Mouse (Mus musculus) monocyte, adult 5-6 weeks (primary cell): ENCODE results near the gene Rps18. TPM values are rescaled to one million over a fixed set of nuclear protein-coding genes. Genes with fewer than 3 reads are reported as not detected.

Experiments used
- ATAC-seq: fragments of 153-309, 156-312 bp; replicated peaks from 2 replicates; pipeline ENCODE4 v1.8.0; 2017; ENCODE audit warnings: mild to moderate bottlenecking; ENCODE audit not compliant: low TSS enrichment, insufficient number of reproducible peaks, severe bottlenecking, poor library complexity, low FRiP score
- total RNA-seq: library from RNA; stranded (forward); fragments of 200-1000, 200-491, 200-594 nt; gene quantifications from 3 replicates; pipeline ENCODE4 v1.2.3, GENCODE M21; 2017

The Rps18 gene
- total RNA-seq, 1 experiment from 2014 or later = 817 TPM

DNA sequence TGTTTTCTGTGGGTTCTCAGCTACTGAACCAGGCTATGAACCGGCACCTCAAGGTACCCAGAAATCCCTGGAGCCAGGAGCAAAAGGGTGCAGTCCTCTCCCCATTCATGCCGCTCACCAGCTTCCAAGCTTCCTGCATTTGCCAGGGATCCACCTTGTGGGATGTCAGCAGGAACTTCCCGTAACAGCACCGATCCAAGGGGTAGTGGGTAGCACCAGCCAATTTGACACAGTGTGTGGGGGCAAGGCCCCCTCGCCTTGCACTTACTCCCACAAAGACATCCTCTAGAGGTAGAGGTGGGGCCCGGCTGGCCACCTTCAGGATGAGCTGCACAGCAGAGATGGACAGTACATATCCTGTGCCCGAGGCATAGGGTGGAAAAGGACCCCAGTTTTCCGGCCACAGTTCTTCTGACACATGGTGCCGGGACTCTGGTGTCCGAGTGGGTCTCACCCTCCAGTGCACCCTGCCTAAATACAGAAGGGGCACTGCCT lies 5.6 kb downstream of the Rps18 start:
- ATAC-seq = no peak

DNA sequence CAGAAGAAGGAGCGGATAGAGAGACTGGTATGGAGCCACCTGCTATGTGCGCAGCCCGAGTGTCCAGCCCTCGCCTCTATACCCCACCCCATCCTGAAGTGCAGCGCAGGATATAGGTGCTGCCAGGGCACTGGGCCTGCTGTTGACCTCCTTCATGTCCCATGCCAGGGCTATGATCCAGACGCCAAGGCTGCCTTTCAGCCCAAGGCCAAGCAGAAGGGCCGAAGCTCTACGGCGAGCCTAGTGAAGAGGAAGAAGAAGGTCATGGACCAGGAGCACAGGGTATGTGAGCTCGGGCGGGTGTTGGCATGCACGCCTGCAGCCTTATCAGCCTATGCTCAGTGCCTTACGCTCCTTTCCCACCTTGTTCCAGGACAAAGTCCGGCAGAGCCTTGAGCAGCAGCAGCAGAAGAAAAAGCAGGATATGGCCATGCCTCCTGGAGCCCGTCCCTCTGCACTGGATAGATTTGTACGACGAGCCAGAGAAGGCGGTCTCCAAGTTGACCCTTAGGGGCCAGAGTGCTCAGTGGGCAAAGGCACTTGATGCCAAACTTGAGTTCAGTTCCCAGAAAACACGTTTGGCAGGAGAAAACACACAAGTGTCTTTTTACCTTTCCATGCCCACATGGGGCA lies 6.8 kb downstream of the Rps18 start:
- ATAC-seq = no peak

DNA sequence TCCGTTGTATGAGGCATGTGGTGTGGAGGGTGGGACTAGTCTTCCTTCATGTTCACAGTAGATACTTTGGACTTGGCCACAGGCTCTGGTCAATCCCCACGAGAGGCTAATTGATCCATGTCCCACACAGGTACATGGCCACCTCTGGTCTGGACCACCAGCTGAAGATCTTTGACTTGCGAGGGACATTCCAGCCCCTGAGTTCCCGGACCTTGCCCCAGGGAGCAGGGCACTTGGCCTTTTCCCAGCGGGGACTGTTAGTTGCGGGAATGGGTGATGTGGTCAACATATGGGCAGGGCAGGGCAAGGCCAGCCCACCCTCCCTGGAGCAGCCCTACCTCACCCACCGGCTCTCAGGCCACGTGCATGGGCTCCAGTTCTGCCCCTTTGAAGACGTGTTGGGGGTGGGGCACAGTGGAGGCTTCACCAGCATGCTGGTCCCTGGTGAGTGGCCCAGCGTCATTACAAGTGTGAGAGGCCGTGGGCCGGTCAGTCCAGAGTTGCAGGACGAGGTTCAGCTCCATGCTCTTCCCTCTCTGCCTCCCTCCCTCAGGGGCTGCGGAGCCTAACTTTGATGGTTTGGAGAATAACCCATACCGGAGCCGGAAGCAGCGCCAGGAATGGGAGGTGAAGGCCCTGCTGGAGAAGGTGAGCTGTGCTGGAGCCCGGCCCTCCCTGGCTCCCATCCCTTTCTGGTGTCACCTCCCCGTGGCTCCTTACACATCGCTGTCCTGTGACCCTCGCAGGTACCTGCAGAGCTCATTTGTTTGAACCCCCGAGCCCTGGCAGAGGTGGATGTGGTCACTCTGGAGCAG lies 7.5 kb downstream of the Rps18 start:
- no peak for ATAC-seq

DNA sequence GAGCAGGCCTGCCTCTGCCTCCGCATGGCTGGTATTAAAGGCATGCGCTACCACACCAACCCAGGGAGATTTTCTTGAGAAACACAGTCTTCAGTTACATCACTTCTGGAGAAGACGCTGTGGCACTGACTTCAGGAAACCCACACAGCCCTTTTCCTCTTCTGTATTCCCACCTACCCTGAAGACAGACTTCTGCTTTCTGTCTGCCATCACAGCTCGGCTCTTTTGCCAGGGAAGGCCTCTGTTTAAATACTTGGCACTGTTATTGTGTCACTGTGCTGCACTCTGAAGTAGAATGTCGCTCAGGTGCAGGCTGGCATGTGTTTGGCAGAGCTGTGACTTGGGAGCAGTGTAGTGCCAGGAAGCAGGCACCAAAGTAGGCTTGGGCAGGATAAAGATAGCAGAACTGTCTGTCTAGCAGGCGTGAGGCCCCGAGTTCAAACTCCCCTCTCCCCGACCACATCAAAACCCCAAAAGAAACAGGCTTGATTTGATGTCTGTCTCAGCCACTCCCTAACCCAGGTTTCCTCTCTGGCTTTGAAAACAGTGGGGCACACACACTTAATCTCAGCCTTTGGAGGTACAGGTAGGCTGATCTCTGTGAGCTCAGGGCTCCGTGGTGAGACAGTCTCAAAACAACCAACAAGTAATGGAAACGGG lies 8.2 kb downstream of the Rps18 start:
- no peak for ATAC-seq

DNA sequence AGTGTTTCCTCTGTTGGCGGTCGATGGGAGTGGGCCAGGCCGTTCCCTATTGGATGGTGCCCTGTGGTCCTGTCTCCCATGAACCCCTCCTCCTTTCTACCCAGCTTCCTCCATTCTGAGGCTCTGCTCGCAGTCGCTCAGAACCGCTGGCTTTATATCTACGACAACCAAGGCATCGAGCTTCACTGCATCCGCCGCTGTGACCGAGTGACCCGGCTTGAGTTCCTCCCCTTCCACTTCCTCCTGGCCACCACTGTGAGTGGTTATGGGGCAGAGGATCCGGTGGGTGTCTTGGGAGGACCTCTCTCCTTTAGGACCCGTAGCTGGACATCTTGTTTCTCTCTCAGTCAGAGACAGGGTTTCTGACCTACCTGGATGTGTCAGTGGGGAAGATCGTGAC lies 12.3 kb downstream of the Rps18 start:
- ATAC-seq = no peak

DNA sequence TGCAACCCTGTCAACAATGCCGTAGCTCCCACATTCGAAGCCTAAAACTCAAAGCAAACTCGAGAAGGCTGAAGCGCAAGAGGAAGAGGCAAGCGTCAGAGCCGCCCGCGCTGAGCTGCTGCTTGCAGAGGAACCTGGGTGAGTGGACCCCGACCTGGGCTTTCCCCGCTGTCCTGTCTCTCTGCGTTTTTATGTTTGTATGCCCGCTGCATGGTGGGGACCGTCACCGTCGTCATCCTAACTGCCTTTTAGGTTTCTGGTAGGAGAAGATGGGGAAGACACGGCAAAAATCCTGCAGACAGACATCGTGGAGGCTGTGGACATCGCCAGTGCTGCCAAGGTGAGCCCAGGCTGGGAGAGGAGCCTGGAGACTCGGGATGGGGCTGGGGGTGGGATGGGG lies 14.4 kb downstream of the Rps18 start:
- ATAC-seq = no peak

DNA sequence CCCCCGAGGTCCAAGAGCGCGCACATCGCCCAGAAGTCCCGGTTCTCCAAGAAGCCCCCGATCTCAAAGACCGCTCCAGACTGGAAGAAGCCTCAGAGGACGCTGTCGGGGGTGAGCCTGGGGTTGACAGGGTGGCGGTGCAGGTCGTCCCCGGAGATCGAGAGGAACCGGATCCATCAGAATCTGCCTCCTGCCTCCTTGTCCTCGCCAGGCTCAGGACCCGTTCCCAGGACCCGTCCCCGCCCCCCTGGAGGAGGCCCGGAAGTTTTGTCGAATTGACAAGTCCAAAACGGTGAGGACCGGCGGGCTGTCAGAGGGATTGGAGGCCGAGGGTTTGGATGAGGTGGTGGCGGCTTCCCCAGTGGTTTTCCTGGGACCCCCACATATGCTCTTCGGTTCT lies 14.8 kb downstream of the Rps18 start:
- ATAC-seq = no peak

DNA sequence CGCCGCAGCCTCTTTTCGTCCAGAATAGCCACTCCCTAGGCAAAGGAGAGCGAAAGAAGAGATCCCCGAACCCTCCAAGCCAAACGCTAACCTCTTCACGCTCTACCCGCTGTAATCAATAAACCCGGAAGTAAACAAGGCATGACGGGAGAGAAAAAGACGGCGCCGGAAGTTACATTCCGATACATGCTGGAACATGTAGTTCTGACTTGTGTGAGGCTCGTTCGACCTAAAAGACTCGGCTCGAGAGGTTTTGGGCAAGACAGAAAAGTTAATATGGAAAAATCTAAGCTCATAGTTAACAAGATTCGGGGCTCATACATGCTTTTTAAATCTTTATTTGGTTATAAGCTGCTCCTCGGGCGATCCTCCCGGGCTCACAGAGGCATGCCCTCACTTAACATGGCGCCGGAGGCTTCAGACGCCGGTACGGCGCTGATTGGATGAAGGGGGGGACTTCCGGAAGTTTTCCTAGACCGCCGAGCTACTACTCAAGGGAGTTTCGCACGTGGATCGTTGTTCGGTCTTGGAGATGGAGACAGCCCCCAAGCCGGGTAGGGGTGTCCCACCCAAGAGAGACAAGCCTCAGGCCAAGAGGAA lies 15.5 kb downstream of the Rps18 start, which contains the start of the genes Pfdn6 and Wdr46:
Pfdn6 (minus strand) TSS at position 138 of the 600 bp plus-strand sequence.
Wdr46 (plus strand) TSS at position 455 of the 600 bp plus-strand sequence.
- ATAC-seq = peak; percentile 81

DNA sequence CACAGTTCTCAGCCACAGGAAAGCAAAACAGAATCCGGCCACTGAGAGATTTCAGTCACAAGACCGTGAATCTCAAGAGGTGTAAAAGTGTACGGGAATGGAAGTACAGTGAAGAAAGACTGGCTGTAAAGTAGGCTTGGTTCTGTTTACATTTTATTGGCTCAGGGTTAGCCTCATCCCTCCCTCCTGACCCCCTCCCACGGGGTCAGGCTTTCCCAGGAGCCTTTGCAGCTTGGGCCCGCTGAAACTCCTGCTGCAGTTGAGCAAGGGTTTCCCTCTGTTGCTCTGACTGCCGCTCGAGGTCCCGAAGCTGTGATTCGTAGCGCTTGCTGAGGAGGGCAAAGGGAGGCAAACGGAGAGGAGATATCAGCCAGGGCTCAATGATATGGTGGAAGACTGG lies 17.0 kb downstream of the Rps18 start:
- ATAC-seq = no peak

DNA sequence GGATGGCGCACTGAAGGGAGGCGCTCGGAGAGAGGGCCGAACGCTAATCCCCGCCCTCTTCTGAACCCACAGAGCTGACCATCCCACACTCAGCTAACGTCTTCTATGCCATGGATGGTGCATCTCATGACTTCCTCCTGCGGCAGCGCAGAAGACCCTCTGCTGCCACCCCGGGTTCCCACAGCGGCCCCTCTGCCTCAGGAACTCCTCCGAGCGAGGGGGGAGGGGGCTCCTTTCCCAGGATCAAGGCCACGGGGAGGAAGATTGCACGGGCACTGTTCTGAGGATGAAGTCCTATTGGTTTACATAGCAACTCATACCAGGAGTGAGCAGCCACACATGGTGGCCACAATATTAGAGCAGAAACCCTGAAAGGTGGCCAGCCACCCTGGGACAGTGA lies 18.8 kb downstream of the Rps18 start:
- no peak for ATAC-seq

DNA sequence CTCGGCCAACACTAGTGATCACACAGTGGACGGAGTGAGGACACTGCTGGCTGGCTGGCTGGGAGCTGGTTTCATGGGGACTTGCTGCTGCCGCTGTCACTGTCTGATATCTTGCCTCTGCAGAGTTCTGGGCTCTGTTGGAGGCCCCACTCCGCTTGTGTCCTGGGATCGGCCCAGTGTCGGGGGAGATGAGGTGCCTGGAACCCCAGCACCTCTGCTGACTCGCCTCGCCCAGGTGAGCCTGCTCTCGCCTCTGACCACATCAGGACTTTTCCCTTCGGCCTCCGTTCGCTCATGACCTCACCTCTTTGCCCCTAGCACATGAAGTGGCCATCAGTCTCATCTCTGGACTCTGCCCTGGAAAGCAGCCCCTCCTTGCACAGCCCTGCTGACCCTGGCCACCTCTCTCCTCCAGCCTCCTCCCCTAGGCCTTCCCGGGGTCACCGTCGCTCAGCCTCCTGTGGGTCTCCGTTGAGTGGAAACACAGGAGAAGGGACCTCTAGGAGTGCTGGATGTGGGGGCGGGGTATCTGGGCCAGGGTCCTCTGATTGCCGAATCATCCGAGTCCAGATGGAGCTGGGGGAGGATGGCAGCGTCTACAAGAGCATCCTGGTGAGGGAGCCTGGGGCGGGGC lies 20.3 kb downstream of the Rps18 start:
- no peak for ATAC-seq

DNA sequence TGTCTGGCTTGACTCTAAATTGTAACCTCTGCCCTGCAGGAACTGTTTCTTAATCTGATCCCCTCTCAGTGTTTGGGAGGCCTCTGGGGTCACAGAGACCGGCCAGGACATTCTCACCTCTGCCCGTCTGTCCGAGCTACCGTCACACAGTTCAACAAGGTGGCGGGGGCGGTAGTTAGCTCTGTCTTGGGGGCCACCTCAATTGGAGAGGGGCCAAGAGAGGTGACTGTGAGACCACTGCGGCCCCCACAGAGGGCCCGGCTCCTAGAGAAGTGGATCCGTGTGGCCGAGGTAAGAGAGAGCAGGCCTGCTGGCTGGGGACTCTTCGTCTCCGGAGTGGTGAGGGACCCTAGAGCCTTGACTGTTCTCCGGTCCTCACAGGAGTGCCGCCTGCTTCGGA lies 22.8 kb downstream of the Rps18 start:
- no peak for ATAC-seq

DNA sequence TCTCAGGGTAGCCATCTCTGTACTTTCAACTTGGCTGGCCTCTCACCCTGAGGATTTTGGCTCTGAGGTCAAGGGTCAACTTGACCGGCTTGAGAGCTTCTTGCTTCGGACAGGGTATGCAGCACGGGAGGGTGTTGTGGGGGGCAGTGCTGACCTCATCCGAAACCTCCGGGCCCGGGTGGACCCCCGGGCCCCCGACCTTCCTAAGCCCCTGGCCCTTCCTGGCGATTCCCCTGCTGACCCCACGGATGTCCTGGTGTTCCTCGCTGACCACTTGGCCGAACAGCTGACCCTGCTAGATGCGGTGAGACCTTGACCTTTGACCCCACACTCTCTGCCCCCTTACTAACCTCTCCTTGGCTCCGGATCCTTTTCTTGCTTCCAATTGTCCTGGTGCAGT lies 23.4 kb downstream of the Rps18 start:
- ATAC-seq = no peak

DNA sequence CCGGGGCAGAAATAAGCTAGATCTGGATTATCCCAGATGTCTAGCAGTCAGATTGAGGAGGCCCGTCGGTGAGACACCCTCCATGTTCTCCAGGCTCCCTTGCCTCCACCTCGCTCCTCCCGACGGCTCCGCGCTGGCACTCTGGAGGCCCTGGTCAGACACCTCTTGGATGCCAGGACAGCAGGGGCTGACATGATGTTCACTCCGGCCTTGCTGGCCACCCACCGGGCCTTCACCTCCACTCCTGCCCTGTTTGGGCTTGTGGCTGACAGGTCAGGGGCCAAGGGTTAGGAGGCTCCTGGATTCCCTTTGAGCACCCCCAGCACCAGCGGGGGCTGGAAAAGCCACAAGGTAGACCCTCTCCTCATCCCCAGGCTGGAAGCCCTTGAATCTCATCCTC lies 23.9 kb downstream of the Rps18 start:
- no peak for ATAC-seq

DNA sequence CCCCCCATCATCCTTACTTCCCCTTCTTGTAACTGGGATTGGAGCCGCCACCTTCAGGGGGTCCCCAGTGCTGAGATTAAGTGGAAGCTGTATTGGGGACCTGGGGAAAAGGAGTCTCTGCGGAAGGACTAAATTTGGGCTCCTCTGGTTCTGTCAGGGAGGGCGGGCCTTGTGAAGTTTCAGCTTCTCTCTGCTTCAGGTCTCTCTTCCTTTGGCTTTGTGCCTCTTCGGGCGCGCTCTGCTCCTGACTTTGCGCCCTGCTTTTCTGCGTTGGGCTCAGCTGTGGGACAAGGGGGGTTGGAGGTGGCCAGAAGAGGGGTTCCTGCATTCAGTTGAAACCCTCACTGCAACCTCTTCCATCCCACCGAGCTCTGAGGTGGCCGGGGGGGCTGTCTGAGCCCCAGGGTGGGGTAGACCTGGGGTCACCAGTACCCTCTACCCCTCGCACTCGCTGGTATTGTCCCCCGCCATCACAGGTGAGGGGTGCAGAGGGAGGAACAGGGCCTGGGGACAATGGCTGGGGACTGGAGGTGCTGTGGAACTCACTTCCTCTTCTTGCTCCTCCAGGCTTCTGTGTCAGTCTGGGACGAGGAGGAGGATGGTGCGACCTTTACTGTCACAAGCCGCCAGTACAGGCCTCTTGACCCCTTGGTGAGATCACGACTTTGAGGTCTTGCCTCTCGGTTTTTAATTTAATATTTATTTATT lies 24.5 kb downstream of the Rps18 start:
- ATAC-seq = no peak

DNA sequence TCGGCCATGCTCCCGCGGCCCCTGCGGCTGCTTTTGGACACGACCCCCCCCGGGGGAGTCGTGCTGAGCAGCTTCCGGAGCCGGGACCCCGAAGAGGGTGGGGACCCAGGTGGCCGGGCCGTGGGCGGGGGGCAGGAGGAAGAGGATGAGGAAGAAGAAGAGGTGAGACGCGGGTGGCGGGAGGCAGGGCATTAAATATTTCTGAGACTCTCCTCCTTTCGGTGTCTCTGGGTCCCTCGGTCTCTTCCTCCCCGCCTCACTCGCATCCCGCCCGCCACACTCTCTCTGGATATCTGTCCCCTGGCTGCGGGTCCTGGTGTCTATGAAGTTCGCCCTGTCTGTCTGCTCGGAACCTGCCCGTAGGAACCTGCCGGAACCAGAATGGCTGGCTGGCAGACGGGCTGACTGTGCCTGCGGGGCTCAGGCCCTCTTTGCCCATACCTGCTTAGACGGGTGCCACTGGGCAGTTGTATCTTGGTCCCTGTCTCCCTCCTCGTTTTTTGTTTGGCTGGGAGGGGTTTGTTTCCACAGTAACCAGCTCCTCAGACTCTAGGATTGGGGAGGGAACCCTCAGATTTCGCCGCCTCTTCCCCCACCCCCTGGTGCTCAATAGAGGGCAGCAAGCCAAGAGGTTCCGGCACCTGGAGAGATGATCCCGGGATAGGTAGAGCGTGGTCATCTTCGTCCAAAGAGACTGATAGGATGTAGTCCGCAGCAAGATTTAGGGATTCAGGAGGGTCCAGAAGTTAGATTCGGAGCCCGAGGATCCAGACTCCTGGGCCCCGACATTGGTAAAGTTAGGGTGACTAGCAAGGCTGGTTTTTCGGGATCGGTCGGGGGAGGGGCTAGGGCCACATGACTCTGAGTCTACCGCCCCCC lies 25.3 kb downstream of the Rps18 start:
- ATAC-seq = peak; percentile 19; the same call in 1 of the 2 replicates
